Mouse (Mus musculus) megakaryocyte, adult 5-6 weeks (primary cell): Measurements from ENCODE around the gene Mymx. TPM values are rescaled to one million over a fixed set of nuclear protein-coding genes. Genes with fewer than 3 reads are reported as not detected.

Experiments
- ATAC-seq: 2 replicates; pipeline ENCODE4 v1.8.0; 2016; ENCODE audit warnings: mild to moderate bottlenecking, inconsistent platforms; ENCODE audit not compliant: poor library complexity, severe bottlenecking
- total RNA-seq, 2 experiments: library from RNA; stranded (forward) in 1 of 2; stranded (reverse) in 1 of 2; fragments of 153-499, 151-499 nt in 1 of 2; fragments of 221-1000, 200-1000 nt in 1 of 2; gene quantifications; 2 replicates each; pipeline versions ENCODE4 v1.2.3 to v1.2.4; 2015 to 2017

Mymx gene
- total RNA-seq, 2 experiments from 2014 or later, result not detected

DNA sequence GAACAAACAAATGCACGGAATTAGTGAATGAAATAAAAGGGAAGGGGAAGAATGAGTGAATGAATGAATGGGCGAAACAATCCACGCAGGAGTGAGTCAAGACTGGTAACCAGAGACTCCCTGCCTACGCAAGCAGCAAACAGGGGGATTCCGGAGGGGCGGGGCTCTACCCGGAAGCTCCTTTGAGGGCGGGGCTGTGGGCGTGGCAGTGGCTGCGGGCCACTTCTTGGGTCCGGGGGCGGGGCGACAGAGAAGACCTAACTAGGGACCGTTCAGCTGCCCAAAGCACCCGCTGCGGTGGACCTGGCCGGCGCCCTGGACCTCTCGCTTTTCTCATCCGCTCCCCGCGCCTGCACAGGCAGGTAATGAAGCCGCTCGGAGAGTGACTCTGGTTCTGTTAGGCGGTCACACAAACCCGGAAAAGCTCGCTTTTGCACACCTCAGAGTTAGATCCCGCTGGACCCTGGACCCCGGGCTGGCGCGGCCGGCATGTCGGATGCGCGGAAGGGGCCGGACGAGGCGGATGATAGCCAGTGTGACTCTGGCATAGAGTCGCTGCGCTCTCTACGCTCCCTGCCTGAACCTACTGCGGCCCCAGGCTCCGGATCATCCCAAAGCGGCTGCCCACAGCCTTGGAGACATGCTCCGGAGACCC, 46.3 kb downstream of the Mymx start, which contains the start of gene Nfkbie:
Nfkbie (plus strand) TSS at position 252 of the 655 bp plus-strand sequence.
- peak; percentile 75 for ATAC-seq

DNA sequence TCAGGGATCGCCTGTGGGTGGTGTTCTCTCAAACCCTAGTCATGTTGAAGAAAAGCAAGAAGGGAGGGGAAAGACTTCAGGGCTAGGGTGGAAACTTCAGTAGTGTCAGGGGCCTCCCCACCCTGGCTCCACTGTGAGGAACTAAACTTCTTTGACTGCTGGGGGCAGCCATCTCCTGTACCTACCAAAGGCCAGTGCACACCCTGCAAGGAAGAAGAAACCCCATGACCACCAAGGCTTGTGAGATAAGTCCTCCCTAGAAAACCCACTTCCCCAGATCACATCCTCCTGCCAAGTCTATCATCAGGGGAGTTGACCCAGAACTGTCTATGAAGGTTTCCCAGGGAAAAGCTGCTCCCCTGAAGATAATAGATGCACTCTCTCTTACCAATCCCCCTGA, 47.5 kb downstream of the Mymx start:
- no peak for ATAC-seq

DNA sequence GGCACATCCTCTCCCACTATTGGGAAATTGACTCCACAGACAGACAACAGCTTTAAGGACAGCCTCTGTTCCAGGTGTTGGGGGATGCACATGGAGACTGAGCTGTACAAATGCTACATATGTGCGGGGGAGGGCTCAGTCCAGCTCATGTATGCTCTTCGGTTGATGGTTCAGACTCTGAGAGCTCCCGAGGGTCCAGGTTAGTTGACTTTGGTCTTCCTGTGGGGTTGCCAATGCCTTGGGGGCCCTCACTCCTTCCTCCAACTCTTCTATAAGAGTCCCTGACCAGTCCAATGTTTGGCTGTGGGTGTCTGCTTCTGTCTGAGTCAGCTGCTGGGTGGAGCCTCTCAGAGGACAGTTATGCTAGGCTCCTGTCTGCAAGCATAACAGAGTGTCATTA, 48.8 kb downstream of the Mymx start:
- no peak for ATAC-seq

DNA sequence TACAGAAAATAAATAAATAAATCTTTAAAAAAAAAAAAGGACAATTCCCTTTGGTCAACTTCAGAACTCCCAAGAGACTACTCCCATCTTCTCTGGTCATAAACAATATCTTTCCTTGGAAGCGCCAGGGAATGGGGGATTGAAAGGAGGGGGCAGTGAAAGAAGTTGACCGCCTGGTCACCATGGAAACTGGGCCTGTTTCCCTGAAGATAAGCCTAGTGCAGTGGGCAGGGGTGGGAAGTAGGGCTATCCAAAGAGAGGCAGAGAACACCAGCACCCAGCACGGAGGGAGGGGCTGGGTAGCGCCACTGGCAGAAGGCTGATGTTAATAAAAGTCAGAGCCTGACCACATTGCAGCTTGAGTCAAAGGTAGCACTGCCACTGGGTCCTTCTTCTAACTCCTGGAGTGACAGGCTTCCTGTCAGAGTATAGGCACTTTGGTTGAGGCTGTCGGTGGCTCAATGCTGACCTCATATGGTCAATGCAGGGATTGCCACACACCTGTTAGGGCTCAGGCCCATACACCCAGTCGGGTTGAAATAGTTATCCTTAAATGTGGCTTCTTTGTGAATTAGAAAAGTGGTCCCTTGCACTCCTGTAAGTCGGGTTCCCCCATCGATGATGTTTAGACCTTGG, 50.0 kb downstream of the Mymx start:
- ATAC-seq, result peak; percentile 62

DNA sequence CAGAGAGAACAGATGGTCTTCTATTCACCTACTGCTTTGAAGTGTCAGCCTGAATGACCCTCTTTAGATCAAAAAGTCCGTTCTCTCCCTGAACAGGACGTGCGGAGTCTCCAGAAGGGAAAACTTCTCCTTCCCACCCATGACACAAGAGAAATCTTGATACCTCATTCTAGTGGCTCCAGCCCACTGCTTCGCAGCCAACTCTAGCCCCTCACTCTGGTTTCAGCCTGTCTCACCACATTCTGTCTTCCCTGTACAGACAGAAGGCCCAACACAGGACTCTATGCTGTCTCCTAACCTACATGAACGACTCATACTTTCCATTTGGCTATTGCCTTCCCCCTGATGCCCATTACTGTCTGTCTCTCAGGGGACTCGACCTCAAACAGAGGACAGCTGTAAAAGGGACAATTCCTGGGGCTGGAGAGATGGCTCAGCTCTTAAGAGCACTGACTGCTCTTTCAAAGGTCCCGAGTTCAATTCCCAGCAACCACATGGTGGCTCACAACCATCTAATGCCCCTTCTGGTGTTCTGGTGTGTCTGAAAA, 50.6 kb downstream of the Mymx start:
- no peak for ATAC-seq

Other genes starting within 250 kb of the Mymx start
- gene Cdc5l, start 168.4 kb downstream of the Mymx start, total RNA-seq (2015), result 58.1 and 60.7 TPM in 2 replicates
- gene Cdc5l, start 168.4 kb downstream of the Mymx start, total RNA-seq (2017), result 106 and 112 TPM in 2 replicates
- gene Spats1, start 126.7 kb downstream of the Mymx start, total RNA-seq (2015), result not detected in 2 replicates
- gene Spats1, start 126.7 kb downstream of the Mymx start, total RNA-seq (2017), result not detected in 2 replicates
- gene Aars2, start 95.3 kb downstream of the Mymx start, total RNA-seq (2015), result 2.3 and 4.0 TPM in 2 replicates
- gene Aars2, start 95.3 kb downstream of the Mymx start, total RNA-seq (2017), result 4.6 and 5.2 TPM in 2 replicates
- not detected in 2 replicates for gene Tcte1, start 78.7 kb downstream of the Mymx start, total RNA-seq (2015)
- not detected in 2 replicates for gene Tcte1, start 78.7 kb downstream of the Mymx start, total RNA-seq (2017)
- gene Tmem151b, start 52.4 kb downstream of the Mymx start, total RNA-seq (2015), result not detected in 2 replicates
- gene Tmem151b, start 52.4 kb downstream of the Mymx start, total RNA-seq (2017), result not detected in 2 replicates
- gene Nfkbie, start 46.4 kb downstream of the Mymx start, total RNA-seq (2015), result 10.4 and 11.1 TPM in 2 replicates
- 13.4 and 14.0 TPM in 2 replicates for gene Nfkbie, start 46.4 kb downstream of the Mymx start, total RNA-seq (2017)
- gene Slc35b2, start 38.2 kb downstream of the Mymx start, total RNA-seq (2015), result 33.7 and 44.9 TPM in 2 replicates
- 48.2 and 52.2 TPM in 2 replicates for gene Slc35b2, start 38.2 kb downstream of the Mymx start, total RNA-seq (2017)
- gene Hsp90ab1, start 28.8 kb downstream of the Mymx start, total RNA-seq (2015), result 448 and 487 TPM in 2 replicates
- gene Hsp90ab1, start 28.8 kb downstream of the Mymx start, total RNA-seq (2017), result 829 and 973 TPM in 2 replicates
- gene Slc29a1, start 2.5 kb downstream of the Mymx start, total RNA-seq (2015), result 23.8 and 31.2 TPM in 2 replicates
- 22.9 and 32.6 TPM in 2 replicates for gene Slc29a1, start 2.5 kb downstream of the Mymx start, total RNA-seq (2017)
- 0.67 TPM in 1 of 2 replicates, not detected in the other for gene Capn11, start 57.2 kb upstream of the Mymx start, total RNA-seq (2015)
- gene Capn11, start 57.2 kb upstream of the Mymx start, total RNA-seq (2017), result not detected in 2 replicates
- gene Mrpl14, start 84.2 kb upstream of the Mymx start, total RNA-seq (2015), result 30.3 and 34.7 TPM in 2 replicates
- gene Mrpl14, start 84.2 kb upstream of the Mymx start, total RNA-seq (2017), result 12.7 and 14.7 TPM in 2 replicates
- 3.3 and 5.3 TPM in 2 replicates for gene Tmem63b, start 84.8 kb upstream of the Mymx start, total RNA-seq (2015)
- 3.6 and 5.3 TPM in 2 replicates for gene Tmem63b, start 84.8 kb upstream of the Mymx start, total RNA-seq (2017)
- gene 1600014C23Rik, start 131.7 kb upstream of the Mymx start, total RNA-seq (2015), result not detected in 2 replicates
- not detected in 2 replicates for gene 1600014C23Rik, start 131.7 kb upstream of the Mymx start, total RNA-seq (2017)